Mouse (Mus musculus) embryonic facial prominence, embryonic 14.5 days (tissue): Measurements from ENCODE around the gene Hist1h2ad. TPM values are rescaled to one million over a fixed set of nuclear protein-coding genes. Genes with fewer than 3 reads are reported as not detected.
A peak's percentile ranks its signal among the peaks of the same experiment; 100 is the strongest.

ENCODE experiments used
- ATAC-seq: fragments of 200-750 bp; cut with Nextera tagmentation; 2 replicates; pipeline ENCODE4 v1.8.0; 2017; ENCODE audit warnings: low read depth, moderate number of reproducible peaks, moderate TSS enrichment
- DNase-seq: peaks from one replicate; pipeline ENCODE4 v3.0.0-alpha.2; 2015; ENCODE audit warnings: low spot score
- H3K27ac ChIP-seq: fragments of 300-500 bp; sonication (generic); replicated peaks from 2 replicates; pipeline ENCODE4 v1.5.1; 2014; ENCODE audit warnings: low read depth, mild to moderate bottlenecking, low read length, moderate library complexity
- H3K27me3 ChIP-seq: fragments of 300-500 bp; sonication (generic); replicated peaks from 2 replicates; pipeline ENCODE4 v1.6.1; 2014; ENCODE audit warnings: low read length; ENCODE audit not compliant: control insufficient read depth, insufficient read depth
- H3K36me3 ChIP-seq: fragments of 300-500 bp; sonication (generic); 2 replicates; pipeline ENCODE4 v1.6.1; 2014; ENCODE audit warnings: low read length, mixed read lengths; ENCODE audit not compliant: control insufficient read depth, insufficient read depth
- H3K4me1 ChIP-seq: fragments of 300-500 bp; sonication (generic); 2 replicates; pipeline ENCODE4 v1.6.1; 2014; ENCODE audit warnings: antibody characterized with exemption, low read length; ENCODE audit not compliant: control insufficient read depth, insufficient read depth
- H3K4me2 ChIP-seq: fragments of 300-500 bp; sonication (generic); 2 replicates; pipeline ENCODE4 v1.6.1; 2014; ENCODE audit warnings: low read depth, mild to moderate bottlenecking, low read length, moderate library complexity, mixed read lengths
- H3K4me3 ChIP-seq: fragments of 300-500 bp; sonication (generic); 2 replicates; pipeline ENCODE4 v1.5.1; 2014; ENCODE audit warnings: low read depth, mild to moderate bottlenecking, low read length
- H3K9ac ChIP-seq: fragments of 300-500 bp; sonication (generic); 2 replicates; pipeline ENCODE4 v1.6.1; 2014; ENCODE audit warnings: low read depth, mild to moderate bottlenecking, low read length, moderate library complexity, mixed read lengths
- H3K9me3 ChIP-seq: fragments of 300-500 bp; sonication (generic); 2 replicates; pipeline ENCODE4 v1.6.1; 2016; ENCODE audit warnings: low read length; ENCODE audit not compliant: control insufficient read depth
- WGBS: fragments of 180-500 bp; shearing (Covaris S2); extraction: QIAGEN DNeasy Blood & Tissue Kit; methylation state at CpG from one replicate; pipeline ENCODE4 v1.1.7; 2014; 5-methylcytosine and 5-hydroxymethylcytosine counted together
- polyA plus RNA-seq: library from polyadenylated mRNA; unstranded; fragments of >200 nt; fragmentation: Nextera tagmentation; extraction: Ambion mirVana; gene quantifications from 2 replicates; pipeline ENCODE4 v1.2.1, GENCODE M21; 2014

Gene Hist1h2ad
- polyA plus RNA-seq, 1 experiment from 2014 or later, result 1.6 TPM

DNA sequence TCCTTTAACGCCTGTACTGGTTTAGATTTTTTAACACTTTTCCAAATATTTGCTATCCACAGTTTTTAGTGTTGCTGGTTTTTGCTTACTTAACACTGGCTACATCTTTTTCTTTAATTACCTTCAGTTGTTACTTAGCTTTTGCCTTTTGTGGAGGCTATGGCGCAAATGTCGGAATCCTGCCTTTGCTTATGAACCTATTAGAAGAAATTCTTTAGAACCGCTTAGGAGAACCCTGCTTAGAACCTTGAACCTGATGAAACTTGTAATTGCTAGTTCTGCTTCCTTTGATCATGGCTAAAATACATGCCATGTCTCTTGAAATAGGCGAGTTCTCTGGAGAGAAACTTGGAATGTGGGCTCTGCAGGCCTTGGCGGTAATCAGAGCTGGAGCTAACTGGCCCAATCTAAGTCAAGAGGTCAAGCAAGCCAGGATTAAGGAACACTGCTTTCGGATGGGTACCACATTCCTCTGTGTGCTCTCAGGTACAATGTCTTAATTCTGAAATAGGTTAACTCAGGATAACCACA, 2.2 kb downstream of the Hist1h2ad start:
- no peaks in the 10 kb centered on the region for H3K27me3 ChIP-seq
- 3% methylated on average over 7 of the region's 7 CpGs for whole genome bisulfite sequencing
- H3K4me1 ChIP-seq, result peaks cover 15% of the 10 kb centered on the region
- H3K4me2 ChIP-seq, result peak overlapping the region; percentile 63
- DNase-seq, result peak; percentile 43
- peak overlapping the region; percentile 43 for H3K4me3 ChIP-seq
- no peaks in the 10 kb centered on the region for H3K9me3 ChIP-seq
- H3K36me3 ChIP-seq, result no peaks in the 10 kb centered on the region
- H3K9ac ChIP-seq, result peak overlapping the region; percentile 72
- H3K27ac ChIP-seq, result peak overlapping the region; percentile 91
- no peak for ATAC-seq

DNA sequence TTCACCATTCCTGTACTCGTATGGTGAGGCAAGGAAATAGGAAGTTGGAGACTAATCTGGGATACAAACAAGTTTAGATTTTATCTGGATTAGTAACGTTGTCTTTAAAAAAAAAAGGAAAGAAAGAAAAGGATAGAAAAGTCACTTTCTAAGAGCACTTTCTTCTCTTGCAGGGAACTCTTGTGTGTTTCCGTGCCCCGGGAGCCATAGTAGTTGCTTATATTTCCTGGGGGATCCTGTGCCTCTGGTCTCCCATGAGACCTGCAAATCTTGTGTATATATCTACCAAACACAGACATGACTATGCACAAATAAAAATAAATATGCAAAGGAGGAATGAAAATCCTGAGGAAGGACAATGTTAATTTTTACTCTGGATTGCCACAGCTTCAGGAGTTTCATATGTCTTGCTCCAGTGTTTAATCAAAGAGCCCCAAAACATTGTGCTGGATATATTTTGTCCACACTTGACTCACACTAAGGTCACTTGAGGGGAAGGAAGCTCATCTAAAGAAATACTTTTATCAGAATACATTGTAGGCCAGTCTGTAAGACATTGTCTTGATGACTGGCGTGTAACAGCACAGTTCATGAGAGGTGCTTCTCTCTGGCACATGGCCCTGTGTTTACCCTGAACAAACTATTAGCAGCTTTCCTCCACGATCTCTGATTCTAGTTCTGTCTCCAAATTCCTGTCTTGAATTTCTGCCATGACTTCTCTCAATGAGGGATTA, 2.9 kb downstream of the Hist1h2ad start:
- Histone ChIP-seq H3K4me2 (peak overlapping the region; percentile 63), H3K4me3 (peak overlapping the region; percentile 43), H3K4me1 (peaks cover 15% of the 10 kb centered on the region), H3K9me3 (no peaks in the 10 kb centered on the region), H3K9ac (peak overlapping the region; percentile 72), H3K27me3 (no peaks in the 10 kb centered on the region), H3K27ac (peak overlapping the region; percentile 91), H3K36me3 (no peaks in the 10 kb centered on the region)
- DNase-seq, result no peak
- no peak for ATAC-seq
- WGBS, result 33% methylated on average over 6 of the region's 6 CpGs

DNA sequence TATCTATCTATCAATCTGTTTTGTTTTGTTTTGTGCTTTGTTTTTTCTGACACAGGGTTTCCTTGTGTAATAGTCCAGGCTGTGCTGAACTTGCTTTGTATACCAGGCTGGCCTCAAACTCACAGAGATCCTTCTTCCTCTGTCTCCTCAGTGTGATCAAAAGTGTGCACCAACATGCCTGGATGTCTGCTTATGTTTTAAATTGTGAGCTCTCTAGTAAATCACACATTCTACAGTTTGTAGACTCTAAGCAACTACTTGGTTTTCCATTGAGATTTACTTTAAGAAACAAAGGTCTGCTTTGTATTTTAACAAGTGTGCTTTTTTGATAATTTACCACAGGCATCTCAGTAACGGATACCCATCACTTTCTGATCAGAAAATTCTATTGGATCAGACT, 3.7 kb downstream of the Hist1h2ad start:
- ATAC-seq, result no peak
- H3K27ac ChIP-seq, result no peak overlapping the region
- H3K9me3 ChIP-seq, result no peaks in the 10 kb centered on the region
- H3K4me2 ChIP-seq, result no peak overlapping the region
- H3K4me1 ChIP-seq, result peaks cover 17% of the 10 kb centered on the region
- H3K36me3 ChIP-seq, result no peaks in the 10 kb centered on the region
- H3K27me3 ChIP-seq, result no peaks in the 10 kb centered on the region
- WGBS, result 81% methylated on average over 1 of the region's 1 CpGs
- H3K4me3 ChIP-seq, result no peak overlapping the region
- no peak overlapping the region for H3K9ac ChIP-seq
- no peak for DNase-seq

DNA sequence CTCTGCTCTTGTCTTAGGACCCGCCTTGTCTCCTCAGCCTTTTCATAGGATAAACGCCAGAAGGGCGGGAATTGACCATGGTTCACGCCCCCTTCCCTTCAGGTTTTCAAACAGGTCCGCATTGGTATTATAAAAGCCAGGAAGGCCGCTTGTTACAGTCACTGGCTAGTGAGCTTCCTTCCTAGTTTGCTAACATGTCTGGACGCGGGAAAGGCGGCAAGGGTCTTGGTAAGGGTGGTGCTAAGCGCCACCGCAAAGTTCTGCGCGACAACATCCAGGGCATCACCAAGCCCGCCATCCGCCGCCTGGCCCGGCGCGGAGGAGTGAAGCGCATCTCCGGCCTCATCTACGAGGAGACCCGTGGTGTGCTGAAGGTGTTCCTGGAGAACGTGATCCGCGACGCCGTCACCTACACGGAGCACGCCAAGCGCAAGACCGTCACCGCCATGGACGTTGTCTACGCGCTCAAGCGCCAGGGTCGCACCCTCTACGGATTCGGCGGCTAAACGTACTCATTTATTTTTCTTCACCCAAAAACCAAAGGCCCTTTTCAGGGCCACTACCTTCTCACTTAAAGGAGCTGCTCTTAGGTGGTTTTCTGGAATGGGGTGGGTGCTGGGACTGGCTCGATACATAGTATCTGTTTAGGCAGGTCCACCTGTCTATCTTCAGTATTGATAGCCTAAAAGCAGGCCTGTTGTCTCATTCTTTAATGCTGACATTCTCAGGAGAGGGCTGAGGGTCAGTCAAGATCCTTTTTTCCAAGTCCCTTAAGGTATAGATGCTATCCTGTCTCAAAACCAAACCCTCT, 7.4 kb downstream of the Hist1h2ad start, which contains the start of gene Hist1h4d:
Hist1h4d (plus strand) TSS at position 191 of the 811 bp plus-strand sequence.
- Histone ChIP-seq H3K9ac (peak within 1 kb of the TSS; percentile 76), H3K4me2 (peak within 1 kb of the TSS; percentile 83), H3K9me3 (no peaks in the 10 kb centered on the region), H3K4me1 (peaks cover 31% of the 10 kb centered on the region), H3K27me3 (no peaks in the 10 kb centered on the region), H3K27ac (peak within 1 kb of the TSS; percentile 96), H3K4me3 (peak within 1 kb of the TSS; percentile 45), H3K36me3 (no peaks in the 10 kb centered on the region)
- DNase-seq, result peak; percentile 98
- peak; percentile 90 for ATAC-seq
- 0% methylated on average over 43 of the region's 43 CpGs for WGBS

DNA sequence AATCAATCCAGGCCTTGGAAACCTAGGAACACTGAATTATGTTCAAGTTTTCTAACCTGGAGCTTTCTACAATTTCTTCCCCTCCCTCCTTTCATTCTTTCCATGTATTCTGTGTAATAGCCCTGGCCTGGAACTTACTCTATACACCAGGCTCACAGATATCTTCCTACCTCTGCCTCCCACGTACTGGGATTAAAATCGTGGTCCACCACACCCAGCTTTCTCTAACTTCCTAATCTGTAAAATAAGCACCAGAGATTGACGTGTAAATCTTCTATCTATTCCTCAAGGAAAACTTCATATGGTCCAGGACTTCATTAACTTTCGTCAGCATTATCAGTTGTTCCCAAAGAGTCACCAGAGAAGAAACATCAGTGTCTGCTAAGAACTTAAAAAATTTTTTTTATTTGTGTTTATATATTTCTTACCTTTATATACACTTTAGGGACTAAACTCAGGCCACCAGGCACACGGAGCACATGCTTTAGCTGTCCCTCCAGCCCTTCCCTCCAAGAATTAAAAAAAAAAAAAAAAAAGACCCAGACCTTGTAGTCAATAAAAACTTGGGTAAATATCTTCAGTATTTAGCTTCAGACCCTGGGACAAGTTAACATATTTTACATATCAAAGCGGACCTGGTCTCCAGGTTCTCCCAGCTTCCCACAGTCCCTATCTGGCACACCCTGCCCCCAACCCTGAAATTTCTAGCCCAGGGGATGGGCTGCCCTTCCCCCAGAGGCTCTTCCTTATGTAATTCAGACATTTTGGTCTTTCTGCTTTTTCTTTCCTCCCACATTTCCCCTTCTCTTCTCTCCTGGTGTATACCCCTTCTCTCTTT, 8.3 kb downstream of the Hist1h2ad start:
- peak overlapping the region; percentile 76 for H3K9ac ChIP-seq
- peak overlapping the region; percentile 45 for H3K4me3 ChIP-seq
- ATAC-seq, result no peak
- no peaks in the 10 kb centered on the region for H3K36me3 ChIP-seq
- H3K9me3 ChIP-seq, result no peaks in the 10 kb centered on the region
- H3K4me1 ChIP-seq, result peaks cover 27% of the 10 kb centered on the region; the same call in 1 of the 2 replicates
- H3K27me3 ChIP-seq, result no peaks in the 10 kb centered on the region
- DNase-seq, result no peak
- peak overlapping the region; percentile 83 for H3K4me2 ChIP-seq
- 4% methylated on average over 6 of the region's 6 CpGs for WGBS
- peak overlapping the region; percentile 96 for H3K27ac ChIP-seq

DNA sequence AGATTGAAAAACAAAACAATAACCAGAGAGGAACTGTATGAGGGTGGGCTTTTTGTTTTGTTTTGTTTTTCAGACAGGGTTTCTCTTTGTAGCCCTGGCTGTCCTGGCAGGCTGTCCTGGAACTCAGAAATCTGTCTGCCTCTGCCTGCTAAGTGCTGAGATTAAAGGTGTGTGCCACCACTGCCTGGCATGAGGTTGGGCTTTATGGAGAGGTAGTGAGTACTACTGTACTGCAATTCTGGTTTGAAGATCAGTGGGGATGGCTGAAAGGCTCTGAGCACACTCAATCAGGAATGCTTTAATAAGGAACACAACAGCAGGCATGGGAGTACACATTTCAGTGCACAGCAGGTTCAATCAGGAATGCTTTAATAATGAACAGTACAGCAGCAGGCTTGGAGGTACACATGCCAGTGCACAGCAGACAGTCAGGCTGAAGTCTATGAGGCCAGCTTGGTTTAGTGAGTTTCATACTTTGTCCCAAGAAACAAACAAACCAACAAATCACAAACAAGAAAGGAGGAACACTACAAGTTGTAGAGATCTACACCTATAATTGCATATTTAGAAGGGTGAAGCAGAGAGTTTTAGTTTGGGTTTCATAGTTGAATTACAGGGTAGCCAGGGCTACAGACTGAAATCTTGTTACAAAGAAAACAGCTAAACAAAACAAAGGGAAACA, 9.3 kb downstream of the Hist1h2ad start:
- peak overlapping the region; percentile 8; the same call in 1 of the 2 replicates for H3K9ac ChIP-seq
- no peak overlapping the region for H3K4me3 ChIP-seq
- no peaks in the 10 kb centered on the region for H3K36me3 ChIP-seq
- DNase-seq, result no peak
- H3K9me3 ChIP-seq, result no peaks in the 10 kb centered on the region
- H3K4me1 ChIP-seq, result peaks cover 27% of the 10 kb centered on the region; the same call in 1 of the 2 replicates
- H3K27ac ChIP-seq, result peak overlapping the region; percentile 96
- ATAC-seq, result no peak
- H3K4me2 ChIP-seq, result peak overlapping the region; percentile 83; the same call in 1 of the 2 replicates
- H3K27me3 ChIP-seq, result no peaks in the 10 kb centered on the region

DNA sequence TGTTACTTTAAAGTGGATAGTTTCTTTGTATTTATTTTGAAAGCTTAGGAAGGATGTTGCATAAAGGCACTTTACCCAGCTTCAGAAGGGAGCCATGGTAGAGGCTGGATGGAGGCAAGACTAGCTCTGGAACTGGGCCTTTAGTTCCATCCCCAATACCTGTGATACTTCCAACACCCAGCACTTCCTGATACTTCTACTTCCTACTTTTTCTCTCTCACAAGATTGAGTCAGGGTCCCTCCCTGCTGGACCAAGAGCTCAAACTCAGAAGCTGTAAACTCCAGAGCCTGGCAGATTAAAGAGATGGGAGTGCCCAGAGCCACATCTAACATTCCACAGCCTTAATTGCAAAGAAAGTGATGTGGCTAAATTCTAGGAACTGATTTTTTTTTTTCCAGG, 10.2 kb downstream of the Hist1h2ad start:
- Histone ChIP-seq H3K36me3 (no peaks in the 10 kb centered on the region), H3K27ac (peak overlapping the region; percentile 96), H3K4me3 (peak overlapping the region; percentile 45), H3K4me1 (peaks cover 27% of the 10 kb centered on the region; the same call in 1 of the 2 replicates), H3K9me3 (no peaks in the 10 kb centered on the region), H3K9ac (peak overlapping the region; percentile 77), H3K4me2 (peak overlapping the region; percentile 65), H3K27me3 (no peaks in the 10 kb centered on the region)
- DNase-seq (peak; percentile 34), ATAC-seq (no peak)
